Mouse (Mus musculus): ENCODE data around the gene Ltf. TPM values are rescaled to one million over a fixed set of nuclear protein-coding genes. Genes with fewer than 3 reads are reported as not detected.

Ltf gene
- polyA plus RNA-seq, 1 experiment from 2014 or later = 2.4 TPM

GRCm38 (mm10) chr9:111047266-111047665 lies 28.2 kb downstream of the Ltf start:
- H3K4me2 ChIP-seq (ENCODE audit: low read length) = no peak overlapping the region
- no peak for ATAC-seq
- no peak overlapping the region for H3K9ac ChIP-seq (ENCODE audit: low read depth, low read length)
- no peaks in the 10 kb centered on the region for H3K4me1 ChIP-seq (ENCODE audit: control insufficient read depth, insufficient read depth, low read length)
- no peak overlapping the region for H3K27ac ChIP-seq (ENCODE audit: low read length)
- no peaks in the 10 kb centered on the region for H3K9me3 ChIP-seq (replicated peaks; ENCODE audit: control insufficient read depth, low read length, poor library complexity, severe bottlenecking)
- H3K4me3 ChIP-seq (ENCODE audit: low read depth, low read length) = no peak overlapping the region
- H3K36me3 ChIP-seq (ENCODE audit: control insufficient read depth, insufficient read depth, low read length) = no peaks in the 10 kb centered on the region
- H3K27me3 ChIP-seq (ENCODE audit: control insufficient read depth, insufficient read depth, low read depth, low read length) = no peaks in the 10 kb centered on the region
- 94% methylated on average over 5 of the region's 5 CpGs for WGBS

DNA sequence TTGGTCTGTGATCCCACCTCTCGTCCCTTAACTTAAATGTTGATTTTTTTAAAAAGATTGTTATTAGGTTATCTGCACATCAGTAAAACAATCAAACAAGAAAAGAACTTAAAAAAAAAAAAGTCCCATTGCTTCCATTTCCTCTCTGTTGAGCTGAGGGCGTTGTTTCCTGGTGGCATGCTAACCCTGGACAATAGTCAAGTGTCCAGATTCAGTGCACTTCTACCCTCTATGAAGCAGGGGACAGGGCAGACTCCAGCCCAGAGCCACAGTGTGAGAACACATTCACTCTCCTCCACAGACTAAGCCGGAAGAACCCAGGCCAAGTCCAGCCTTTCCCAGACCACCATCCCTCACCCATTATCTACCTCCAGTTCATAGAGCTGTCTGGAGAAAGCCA lies 29.4 kb downstream of the Ltf start:
- H3K27me3 ChIP-seq (ENCODE audit: control insufficient read depth, insufficient read depth, low read depth, low read length) = no peaks in the 10 kb centered on the region
- H3K36me3 ChIP-seq (ENCODE audit: control insufficient read depth, insufficient read depth, low read length) = no peaks in the 10 kb centered on the region
- no peak overlapping the region for H3K4me3 ChIP-seq (ENCODE audit: low read depth, low read length)
- no peak for ATAC-seq
- no peak overlapping the region for H3K9ac ChIP-seq (ENCODE audit: low read depth, low read length)
- H3K27ac ChIP-seq (ENCODE audit: low read length) = no peak overlapping the region
- H3K9me3 ChIP-seq (replicated peaks; ENCODE audit: control insufficient read depth, low read length, poor library complexity, severe bottlenecking) = no peaks in the 10 kb centered on the region
- no peaks in the 10 kb centered on the region for H3K4me1 ChIP-seq (ENCODE audit: control insufficient read depth, insufficient read depth, low read length)
- no peak overlapping the region for H3K4me2 ChIP-seq (ENCODE audit: low read length)
- 83% methylated on average over 3 of the region's 3 CpGs for WGBS

DNA sequence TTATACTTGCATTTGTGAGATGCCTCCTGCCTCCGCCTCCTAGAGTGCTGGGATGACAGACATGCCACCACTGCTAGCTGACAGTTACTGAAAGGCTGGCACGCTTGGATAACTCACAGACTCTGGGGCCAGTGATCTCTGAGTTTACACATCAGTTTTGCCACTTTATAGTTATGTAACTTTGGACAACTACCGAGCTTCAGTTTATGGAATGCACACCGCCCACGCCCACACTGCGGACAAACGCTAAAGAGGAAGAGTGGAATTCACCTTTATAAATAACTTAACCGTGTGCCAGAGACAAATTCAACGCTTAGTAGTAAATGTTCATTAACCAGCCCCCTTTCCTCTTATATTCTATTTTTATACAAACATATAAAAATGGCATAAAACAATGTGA lies 35.9 kb downstream of the Ltf start:
- ATAC-seq = no peak
- Histone ChIP-seq H3K36me3 (ENCODE audit: control insufficient read depth, insufficient read depth, low read length) (no peaks in the 10 kb centered on the region), H3K4me2 (ENCODE audit: low read length) (no peak overlapping the region), H3K27ac (ENCODE audit: low read length) (no peak overlapping the region), H3K4me3 (ENCODE audit: low read depth, low read length) (no peak overlapping the region), H3K9me3 (replicated peaks; ENCODE audit: control insufficient read depth, low read length, poor library complexity, severe bottlenecking) (no peaks in the 10 kb centered on the region), H3K4me1 (ENCODE audit: control insufficient read depth, insufficient read depth, low read length) (no peaks in the 10 kb centered on the region), H3K27me3 (ENCODE audit: control insufficient read depth, insufficient read depth, low read depth, low read length) (no peaks in the 10 kb centered on the region), H3K9ac (ENCODE audit: low read depth, low read length) (no peak overlapping the region)
- 88% methylated on average over 9 of the region's 9 CpGs for WGBS

DNA sequence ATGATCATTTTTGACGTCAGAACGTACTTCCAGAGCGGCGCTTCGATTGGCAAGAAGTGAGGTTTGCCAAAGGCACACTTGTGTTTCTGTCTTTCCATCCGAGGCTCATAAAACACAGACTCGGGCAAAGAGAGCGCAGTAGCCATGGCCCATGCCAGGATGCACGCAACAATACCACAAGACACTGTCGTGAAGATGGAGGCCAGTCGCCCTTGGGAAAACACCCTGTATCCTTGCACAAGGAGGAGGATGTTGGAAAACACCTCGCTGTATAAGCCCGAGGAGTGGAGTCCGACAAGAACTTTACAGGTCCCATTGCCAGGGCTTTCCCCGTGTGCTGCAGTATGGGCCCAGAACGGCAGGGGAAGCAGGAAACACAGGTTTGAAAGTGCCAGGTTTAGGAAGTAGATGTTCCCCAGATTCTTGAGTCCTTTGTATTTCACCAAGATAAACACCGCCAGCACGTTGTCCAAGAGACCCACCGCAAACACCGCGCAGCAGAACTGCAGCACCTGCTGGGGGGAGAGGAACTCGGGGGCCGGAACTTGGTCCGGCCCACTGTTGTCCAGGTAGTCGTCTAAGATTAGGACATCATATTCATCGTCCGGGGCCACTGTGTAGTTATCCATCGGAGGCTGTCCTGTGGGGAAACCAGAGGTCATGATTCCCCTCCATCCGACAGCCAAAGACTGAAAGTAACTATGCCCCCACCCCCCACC lies 36.9 kb downstream of the Ltf start:
- WGBS = 83% methylated on average over 29 of the region's 29 CpGs
- Histone ChIP-seq H3K36me3 (ENCODE audit: control insufficient read depth, insufficient read depth, low read length) (no peaks in the 10 kb centered on the region), H3K4me1 (ENCODE audit: control insufficient read depth, insufficient read depth, low read length) (no peaks in the 10 kb centered on the region), H3K4me2 (ENCODE audit: low read length) (peak overlapping the region; percentile 15), H3K9ac (ENCODE audit: low read depth, low read length) (no peak overlapping the region), H3K27me3 (ENCODE audit: control insufficient read depth, insufficient read depth, low read depth, low read length) (no peaks in the 10 kb centered on the region), H3K27ac (ENCODE audit: low read length) (no peak overlapping the region), H3K9me3 (replicated peaks; ENCODE audit: control insufficient read depth, low read length, poor library complexity, severe bottlenecking) (no peaks in the 10 kb centered on the region), H3K4me3 (ENCODE audit: low read depth, low read length) (no peak overlapping the region)
- no peak for ATAC-seq

GRCm38 (mm10) chr9:111056519-111056797 lies 37.4 kb downstream of the Ltf start:
- H3K4me3 ChIP-seq (ENCODE audit: low read depth, low read length) = no peak overlapping the region
- H3K4me2 ChIP-seq (ENCODE audit: low read length) = peak overlapping the region; percentile 15
- no peak overlapping the region for H3K9ac ChIP-seq (ENCODE audit: low read depth, low read length)
- H3K36me3 ChIP-seq (ENCODE audit: control insufficient read depth, insufficient read depth, low read length) = no peaks in the 10 kb centered on the region
- H3K9me3 ChIP-seq (replicated peaks; ENCODE audit: control insufficient read depth, low read length, poor library complexity, severe bottlenecking) = no peaks in the 10 kb centered on the region
- H3K27me3 ChIP-seq (ENCODE audit: control insufficient read depth, insufficient read depth, low read depth, low read length) = no peaks in the 10 kb centered on the region
- no peaks in the 10 kb centered on the region for H3K4me1 ChIP-seq (ENCODE audit: control insufficient read depth, insufficient read depth, low read length)
- no peak overlapping the region for H3K27ac ChIP-seq (ENCODE audit: low read length)
- ATAC-seq = no peak
- 37% methylated on average over 11 of the region's 11 CpGs for WGBS

GRCm38 (mm10) chr9:111056798-111057543 lies 37.9 kb downstream of the Ltf start, which contains the start of gene Ccrl2:
Ccrl2 (minus strand) TSS chr9:111057519.
- Histone ChIP-seq H3K4me2 (ENCODE audit: low read length) (peak within 1 kb of the TSS; percentile 15), H3K27me3 (ENCODE audit: control insufficient read depth, insufficient read depth, low read depth, low read length) (no peaks in the 10 kb centered on the region), H3K4me3 (ENCODE audit: low read depth, low read length) (no peak within 1 kb of the TSS), H3K9me3 (replicated peaks; ENCODE audit: control insufficient read depth, low read length, poor library complexity, severe bottlenecking) (no peaks in the 10 kb centered on the region), H3K27ac (ENCODE audit: low read length) (no peak within 1 kb of the TSS), H3K9ac (ENCODE audit: low read depth, low read length) (no peak within 1 kb of the TSS), H3K4me1 (ENCODE audit: control insufficient read depth, insufficient read depth, low read length) (no peaks in the 10 kb centered on the region), H3K36me3 (ENCODE audit: control insufficient read depth, insufficient read depth, low read length) (no peaks in the 10 kb centered on the region)
- WGBS = 62% methylated on average over 17 of the region's 17 CpGs
- no peak for ATAC-seq

- no peak for ATAC-seq
- no peaks in the 10 kb centered on the region for H3K27me3 ChIP-seq (ENCODE audit: control insufficient read depth, insufficient read depth, low read depth, low read length)
- H3K4me1 ChIP-seq (ENCODE audit: control insufficient read depth, insufficient read depth, low read length) = no peaks in the 10 kb centered on the region
- no peak overlapping the region for H3K4me3 ChIP-seq (ENCODE audit: low read depth, low read length)
- no peak overlapping the region for H3K27ac ChIP-seq (ENCODE audit: low read length)
- no peaks in the 10 kb centered on the region for H3K36me3 ChIP-seq (ENCODE audit: control insufficient read depth, insufficient read depth, low read length)
- no peak overlapping the region for H3K9ac ChIP-seq (ENCODE audit: low read depth, low read length)
- H3K4me2 ChIP-seq (ENCODE audit: low read length) = no peak overlapping the region
- H3K9me3 ChIP-seq (replicated peaks; ENCODE audit: control insufficient read depth, low read length, poor library complexity, severe bottlenecking) = no peaks in the 10 kb centered on the region
- WGBS = 77% methylated on average over 14 of the region's 14 CpGs
Measured at GRCm38 (mm10) chr9:111057544-111058370, 38.7 kb downstream of the Ltf start.

DNA sequence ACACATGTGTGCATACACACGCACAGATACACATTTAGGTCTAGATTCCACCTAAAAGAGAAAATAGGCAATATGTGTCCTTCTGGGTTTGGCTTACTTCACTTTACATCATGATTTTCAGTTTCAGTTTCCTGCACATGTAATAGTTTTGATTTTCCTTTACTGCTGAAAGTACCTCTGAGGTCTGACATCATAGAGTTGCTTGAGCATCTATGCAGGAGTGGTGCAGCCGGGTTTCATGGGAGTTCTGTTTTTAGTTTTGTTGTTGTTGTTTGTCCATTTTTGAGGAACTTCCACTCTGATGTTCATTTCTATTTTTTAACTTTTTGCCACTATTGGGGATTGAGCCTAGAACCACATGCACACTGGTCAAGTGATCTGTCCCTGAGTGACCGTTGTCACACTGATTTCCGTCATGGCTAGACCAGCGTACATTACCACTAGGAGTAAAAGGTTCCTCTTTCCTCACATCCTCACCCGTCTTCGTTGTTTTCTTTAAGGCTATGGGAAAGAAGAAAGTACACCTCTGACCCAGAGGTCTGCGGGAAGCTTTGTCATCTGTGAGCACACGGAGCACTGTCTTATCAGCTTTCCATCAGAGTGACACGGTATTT lies 40.0 kb downstream of the Ltf start:
- H3K9me3 ChIP-seq (replicated peaks; ENCODE audit: control insufficient read depth, low read length, poor library complexity, severe bottlenecking) = no peaks in the 10 kb centered on the region
- no peaks in the 10 kb centered on the region for H3K4me1 ChIP-seq (ENCODE audit: control insufficient read depth, insufficient read depth, low read length)
- H3K9ac ChIP-seq (ENCODE audit: low read depth, low read length) = no peak overlapping the region
- no peak overlapping the region for H3K4me2 ChIP-seq (ENCODE audit: low read length)
- 85% methylated on average over 10 of the region's 10 CpGs for WGBS
- no peaks in the 10 kb centered on the region for H3K27me3 ChIP-seq (ENCODE audit: control insufficient read depth, insufficient read depth, low read depth, low read length)
- no peaks in the 10 kb centered on the region for H3K36me3 ChIP-seq (ENCODE audit: control insufficient read depth, insufficient read depth, low read length)
- H3K4me3 ChIP-seq (ENCODE audit: low read depth, low read length) = no peak overlapping the region
- H3K27ac ChIP-seq (ENCODE audit: low read length) = no peak overlapping the region
- no peak for ATAC-seq
